Comparison of ENCODE assay signal across 8 mouse cellular contexts in the genomic region with DNA sequence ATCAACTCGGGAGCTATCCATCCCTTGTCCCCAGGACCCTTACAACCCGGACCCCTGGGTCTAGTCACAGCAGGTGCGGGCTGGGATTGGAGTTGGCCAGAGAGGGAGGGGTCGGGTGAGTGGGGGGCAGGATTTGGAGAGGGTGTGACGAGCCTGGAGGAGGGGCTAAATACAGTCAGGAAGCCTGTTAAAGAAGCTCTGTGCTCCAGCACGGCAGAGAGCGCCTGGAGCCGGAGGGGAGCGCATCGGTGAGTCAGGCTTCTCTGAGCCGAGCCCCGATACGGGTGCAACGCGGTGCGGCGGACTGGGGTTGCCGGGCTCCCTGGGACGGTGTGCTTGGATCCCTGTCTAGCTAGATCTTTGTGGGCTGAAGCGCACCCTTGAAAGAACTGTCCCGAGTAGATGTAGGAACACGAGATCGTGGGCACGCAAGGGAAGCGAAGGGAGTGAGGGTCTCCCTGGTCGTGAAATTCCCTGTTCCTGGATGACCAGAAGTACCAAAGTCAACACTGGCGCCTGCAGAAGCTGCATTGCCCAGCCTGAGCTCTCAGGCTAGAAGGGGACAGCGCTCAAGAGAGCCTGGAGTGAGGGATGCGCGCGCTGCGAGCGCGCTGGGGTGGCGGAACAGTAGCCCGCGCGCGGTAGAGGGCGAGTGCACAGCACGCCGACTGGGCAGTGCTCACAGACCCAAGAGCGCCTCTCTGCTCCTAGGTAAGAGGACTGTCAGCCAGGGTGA. TPM values are rescaled to one million over a fixed set of nuclear protein-coding genes. Genes with fewer than 3 reads are reported as not detected.
DNase-seq lines count a peak whose midpoint lies in the region; ATAC-seq and TF ChIP-seq lines count a peak whose summit lies in the region.

A gene (plus strand): TSS at position 207 of the 736 bp plus-strand sequence.

- H3K36me3 ChIP-seq in intestine, postnatal 0 days (ENCODE audit: control insufficient read depth, insufficient read depth) = no peaks in the 10 kb centered on the region
- no peaks in the 10 kb centered on the region for H3K36me3 ChIP-seq in midbrain, embryonic 12.5 days

- peak within 1 kb of the TSS; percentile 66 for H3K4me3 ChIP-seq in gastrocnemius, adult 2 months
- H3K4me3 ChIP-seq in intestine, postnatal 0 days (ENCODE audit: low read depth, low read length) = peak within 1 kb of the TSS; percentile 33
- peak within 1 kb of the TSS; percentile 34 for H3K4me3 ChIP-seq in midbrain, embryonic 12.5 days

- H3K27ac ChIP-seq in gastrocnemius, adult 2 months = peak within 1 kb of the TSS; percentile 73
- H3K27ac ChIP-seq in intestine, postnatal 0 days (ENCODE audit: low read depth, low read length) = no peak within 1 kb of the TSS
- no peak within 1 kb of the TSS for H3K27ac ChIP-seq in midbrain, embryonic 12.5 days (replicated peaks)

- no peak for ATAC-seq in intestine, postnatal 0 days
- no peak; the same call in 1 of the 2 replicates for ATAC-seq in midbrain, embryonic 12.5 days (ENCODE audit: low FRiP score, low read depth)

- no peak for TF ChIP-seq CTCF in gastrocnemius, adult 2 months (IDR thresholded peaks at IDR 0.05)
- TF ChIP-seq CTCF in intestine, postnatal 0 days (IDR thresholded peaks at IDR 0.05; ENCODE audit: low read depth) = no peak

- intact Hi-C loops in gastrocnemius, adult 2 months (cut with DNase I) = loop anchor here (5.0 to 10.0 kb wide), 2 partner anchors 135 to 222 kb away; no protein-coding TSS in a partner anchor

- peak; percentile 48 for DNase-seq in gastrocnemius, adult 2 months
- DNase-seq in gastrocnemius, postnatal 25 days = no peak
- DNase-seq in brain, adult 2 months (ENCODE audit: low read depth, low spot score) = peak; percentile 26
- peak; percentile 98 for DNase-seq in heart, adult 11 months
- no peak for DNase-seq in ovary, adult 18-20 months (ENCODE audit: low spot score)
- no peak for DNase-seq in left cerebral cortex, adult 18-20 months (ENCODE audit: low spot score in 2 of 2)

- no peak within 1 kb of the TSS for H3K9ac ChIP-seq in intestine, postnatal 0 days (ENCODE audit: low read depth, low read length)
- H3K9ac ChIP-seq in midbrain, embryonic 12.5 days (replicated peaks) = peak within 1 kb of the TSS; percentile 25; the same call in 1 of the 2 replicates

- H3K4me2 ChIP-seq in intestine, postnatal 0 days (replicated peaks; ENCODE audit: low read depth) = peak within 1 kb of the TSS; percentile 57
- peak within 1 kb of the TSS; percentile 53 for H3K4me2 ChIP-seq in midbrain, embryonic 12.5 days (replicated peaks)

- no peaks in the 10 kb centered on the region for H3K4me1 ChIP-seq in intestine, postnatal 0 days (replicated peaks; ENCODE audit: control insufficient read depth, insufficient read depth, low read length)
- H3K4me1 ChIP-seq in midbrain, embryonic 12.5 days = peaks cover 3% of the 10 kb centered on the region; the same call in 1 of the 2 replicates

- no peaks in the 10 kb centered on the region for H3K9me3 ChIP-seq in intestine, postnatal 0 days (ENCODE audit: control insufficient read depth)
- H3K9me3 ChIP-seq in midbrain, embryonic 12.5 days = no peaks in the 10 kb centered on the region

- whole genome bisulfite sequencing in intestine, postnatal 0 days = 2% methylated on average over 40 of the region's 43 CpGs
- WGBS in midbrain, embryonic 12.5 days = 1% methylated on average over 43 of the region's 43 CpGs

- H3K27me3 ChIP-seq in intestine, postnatal 0 days (replicated peaks; ENCODE audit: control insufficient read depth, insufficient read depth, low read length) = peaks cover 22% of the 10 kb centered on the region; the same call in 1 of the 2 replicates
- H3K27me3 ChIP-seq in midbrain, embryonic 12.5 days = peaks cover 53% of the 10 kb centered on the region

RNA-seq across cellular contexts. Expression of the gene that starts here (rescaled TPM):
- under 1 TPM; 0.74 to 0.89 TPM for total RNA-seq in gastrocnemius, adult 2 months (2021)
- total RNA-seq in gastrocnemius, postnatal 25 days (2021) = 1 to 10 TPM in 1 of 2 experiments, under 1 TPM in 1; 0.72 to 1.3 TPM
- polyA plus RNA-seq in intestine, postnatal 0 days (2015; fragmentation: Nextera tagmentation; extraction: Ambion mirVana) = 1.7 and 2.2 TPM in 2 replicates
- 1.2 and 1.5 TPM in 2 replicates for polyA plus RNA-seq in midbrain, embryonic 12.5 days (2016; fragmentation: Nextera tagmentation; extraction: Ambion mirVana)
- total RNA-seq in left cerebral cortex, adult 18-20 months (2021) = 1 to 10 TPM; 3.4 to 3.6 TPM

Comparison
In these comparisons a context has a peak if more than half of its experiments do, and no peak if none do; other contexts are left out.
1. Peak in DNase-seq, H3K4me3 ChIP-seq and H3K27ac ChIP-seq in gastrocnemius, adult 2 months; RNA of the gene not detected or under 1 TPM.
2. DNase-seq: peak in brain, adult 2 months (single experiment) and heart, adult 11 months (single experiment); none in gastrocnemius, postnatal 25 days (single experiment), ovary, adult 18-20 months (single experiment) and left cerebral cortex, adult 18-20 months (0 of 2).
3. Peak in every context shown above with its lines, with median percentiles within 50 percentile points of each other: H3K4me3 ChIP-seq.